Mouse (Mus musculus): Measurements from ENCODE around the gene Kif5a.

Kif5a gene

GRCm38 (mm10) chr10:127266112-127267091, 3.3 kb upstream of the Kif5a start, which contains the start of gene Dctn2:
Gene Dctn2 (plus strand): TSS chr10:127266368.
- in situ Hi-C loops (cut with MseI, MboI): no loop called here

DNA sequence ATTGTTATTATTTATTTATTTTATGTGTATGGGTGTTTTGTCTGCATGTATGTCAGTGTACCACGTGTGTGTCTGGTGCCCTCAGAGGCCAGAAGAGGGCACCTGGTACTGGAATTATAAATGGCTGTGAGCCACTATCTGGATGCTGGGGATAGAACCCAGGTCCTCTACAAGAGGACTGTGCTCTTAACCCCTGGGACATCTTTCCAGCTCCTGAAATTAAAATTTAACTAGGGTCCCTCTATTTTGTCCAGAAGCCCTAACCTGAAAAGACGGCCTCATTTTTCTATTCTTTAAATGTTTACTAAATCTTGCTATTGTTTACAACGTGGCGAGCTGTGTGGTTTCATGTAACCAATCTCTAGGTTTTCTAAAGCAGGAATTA, 2.6 kb upstream of the Kif5a start:
- in situ Hi-C loops (cut with MseI, MboI): no loop called here

DNA sequence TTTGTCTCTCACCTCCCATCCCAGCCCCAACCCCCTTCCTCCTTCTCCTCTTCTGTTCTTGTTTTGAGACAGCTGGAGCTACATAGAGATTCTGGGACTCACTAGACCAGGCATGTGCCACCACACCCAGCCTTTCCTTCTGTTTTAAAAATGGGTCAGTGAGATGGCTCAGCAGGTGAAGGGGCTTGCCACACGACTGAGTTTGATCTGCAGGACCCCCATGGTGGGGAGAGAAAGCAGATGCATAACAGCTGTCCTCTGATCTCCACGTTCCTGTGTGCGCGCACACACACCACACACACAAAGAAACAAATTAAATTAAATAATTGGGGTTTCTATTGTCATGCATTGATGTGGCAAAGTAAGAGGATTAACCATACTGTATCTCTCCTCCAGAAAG, 1.8 kb upstream of the Kif5a start:
- in situ Hi-C loops (cut with MseI, MboI): no loop called here

GRCm38 (mm10) chr10:127264336-127264735, 1.2 kb upstream of the Kif5a start:
- in situ Hi-C loops (cut with MseI, MboI): no loop called here

- in situ Hi-C loops (cut with MseI, MboI): no loop called here
Observed at GRCm38 (mm10) chr10:127263631-127264030, 483 bp upstream of the Kif5a start.

DNA sequence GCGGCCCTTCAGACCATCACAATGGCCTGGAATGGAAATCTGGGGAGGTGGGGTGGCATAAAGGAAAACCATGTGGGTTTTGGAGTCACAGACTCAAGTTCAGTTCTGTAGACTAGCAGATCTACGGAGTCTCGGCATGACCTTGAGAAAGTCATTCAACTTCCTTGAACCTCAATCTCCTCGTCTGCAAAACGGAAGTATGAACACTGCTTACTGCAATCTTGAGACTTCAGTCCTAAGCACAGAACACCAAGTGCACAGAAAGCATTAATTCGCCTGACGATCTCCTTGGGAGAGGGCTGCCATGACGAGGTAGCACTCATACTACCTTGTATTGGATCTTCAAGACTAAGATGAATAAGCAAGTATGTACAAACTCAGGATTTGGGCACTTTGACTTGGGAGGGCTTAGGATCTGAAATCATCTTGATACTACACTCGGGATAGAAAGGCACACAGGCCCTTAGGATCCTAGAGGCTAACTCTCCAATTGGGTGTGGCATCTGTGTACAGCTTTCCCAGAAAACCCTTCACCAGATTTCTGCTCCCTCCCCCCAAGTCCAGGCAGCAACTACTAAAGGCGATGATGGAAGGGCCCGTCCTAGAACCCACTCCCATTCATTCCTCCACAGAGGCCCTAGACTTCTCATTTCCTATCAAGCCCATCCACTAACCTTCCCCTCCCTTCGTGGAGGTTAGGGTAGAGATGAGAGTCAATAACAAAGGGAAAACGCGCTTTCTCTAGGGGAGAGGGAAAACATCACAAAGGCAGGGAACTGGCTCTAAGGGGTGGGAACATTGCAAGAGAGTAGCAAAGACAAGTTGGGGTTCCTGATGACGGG, 1.2 kb downstream of the Kif5a start:
- in situ Hi-C loops (cut with MseI, MboI): no loop called here

DNA sequence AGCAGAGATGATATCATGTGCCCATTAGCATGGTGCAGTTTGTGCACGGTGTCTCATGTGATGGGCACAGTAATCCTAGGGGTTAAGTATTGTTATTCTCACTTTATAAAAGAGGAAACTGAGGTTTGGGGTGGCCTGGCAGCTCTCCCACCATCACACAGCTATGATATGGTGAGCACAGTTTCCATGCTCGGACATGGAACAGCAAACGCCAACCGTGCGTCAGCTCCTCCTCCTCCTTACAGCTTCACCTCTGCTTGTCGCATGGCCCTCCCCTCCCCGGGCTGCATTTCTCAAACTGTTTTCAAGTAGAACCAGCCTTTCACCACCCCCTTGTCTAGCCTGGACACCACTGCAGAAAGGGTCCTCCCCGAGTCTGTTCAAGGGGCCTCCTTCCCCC, 4.7 kb downstream of the Kif5a start:
- in situ Hi-C loops (cut with MseI, MboI): no loop called here

DNA sequence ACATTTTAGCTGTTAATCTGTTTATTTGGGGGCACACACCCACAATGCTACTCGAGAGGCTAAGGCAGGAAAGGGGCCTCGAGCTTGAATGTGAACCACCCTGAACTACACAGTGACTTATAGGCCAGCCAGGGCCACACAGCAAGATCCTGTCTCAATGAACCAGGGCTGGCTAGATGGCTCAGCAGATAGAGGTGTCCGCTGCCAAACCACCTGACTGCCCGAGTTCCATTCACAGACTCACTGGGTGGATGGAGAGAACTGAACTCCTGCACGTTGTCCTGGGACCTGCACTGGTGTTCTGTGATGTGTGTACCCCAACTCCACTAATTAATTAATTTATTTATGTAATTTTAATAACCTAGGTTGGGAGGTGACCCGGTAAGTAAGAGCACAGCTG, 5.4 kb downstream of the Kif5a start:
- in situ Hi-C loops (cut with MseI, MboI): no loop called here

- in situ Hi-C loops (cut with MseI, MboI): no loop called here
Observed at GRCm38 (mm10) chr10:127255625-127256345, 7.4 kb downstream of the Kif5a start.

DNA sequence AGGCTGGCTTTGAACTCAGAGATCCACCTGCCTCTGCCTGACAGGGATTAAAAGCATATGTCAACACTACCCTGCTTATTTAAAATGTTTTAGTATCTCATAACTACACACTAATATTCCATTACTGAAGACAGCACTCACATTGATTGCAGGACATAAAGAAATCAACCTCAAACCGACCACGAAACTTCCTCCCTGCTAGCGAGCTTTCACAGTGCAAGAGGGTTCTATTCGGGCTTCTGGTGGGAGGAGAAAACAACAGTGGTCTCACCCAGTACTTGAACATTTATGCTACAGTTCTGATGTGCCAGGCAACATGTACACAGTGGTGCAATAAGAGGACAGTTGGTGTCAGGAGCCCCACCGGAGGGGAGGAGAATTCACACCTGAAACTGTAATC, 12.3 kb downstream of the Kif5a start:
- in situ Hi-C loops (cut with MseI, MboI): no loop called here

GRCm38 (mm10) chr10:127238241-127238824, 24.8 kb downstream of the Kif5a start:
- in situ Hi-C loops (cut with MseI, MboI): no loop called here

DNA sequence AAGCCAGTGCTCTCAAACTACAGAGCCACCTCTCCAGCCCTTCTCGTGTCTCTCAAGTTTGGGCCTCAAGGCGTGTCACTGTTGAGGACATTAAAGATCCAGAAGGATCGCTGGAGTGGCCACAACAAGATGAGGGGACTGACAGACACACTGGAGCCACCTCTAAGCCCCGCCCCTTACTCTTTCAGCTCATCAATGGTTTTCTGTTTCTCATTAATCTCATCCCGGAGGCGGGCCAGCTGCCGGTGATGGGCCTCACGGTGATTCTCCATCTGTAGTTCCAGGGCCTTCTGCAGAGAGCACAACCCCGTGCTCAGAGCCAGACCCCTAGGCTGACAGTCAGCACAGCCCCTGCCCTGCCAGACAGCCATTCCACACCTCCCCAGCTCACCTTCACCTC, 26.6 kb downstream of the Kif5a start:
- in situ Hi-C loops (cut with MseI, MboI): no loop called here

DNA sequence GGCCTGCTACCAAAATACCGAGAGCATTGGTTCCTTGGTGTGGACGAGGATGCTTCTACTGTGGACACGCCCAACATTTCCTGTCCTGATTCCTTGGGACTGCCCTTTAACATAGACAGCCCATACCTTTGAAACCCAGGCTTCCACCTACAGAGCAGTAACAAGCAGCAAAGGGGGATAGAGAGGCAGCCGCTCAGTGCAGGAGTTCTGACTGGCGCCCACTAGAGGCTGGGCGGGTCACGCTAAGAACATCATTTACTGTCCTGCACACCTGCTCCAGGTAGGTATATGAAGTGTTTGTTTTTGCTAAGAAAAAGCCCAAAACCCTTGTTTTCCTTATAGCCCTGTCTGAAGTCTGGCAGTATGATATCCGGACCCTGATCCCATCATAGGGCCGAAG, 30.0 kb downstream of the Kif5a start:
- in situ Hi-C loops (cut with MseI, MboI): no loop called here

DNA sequence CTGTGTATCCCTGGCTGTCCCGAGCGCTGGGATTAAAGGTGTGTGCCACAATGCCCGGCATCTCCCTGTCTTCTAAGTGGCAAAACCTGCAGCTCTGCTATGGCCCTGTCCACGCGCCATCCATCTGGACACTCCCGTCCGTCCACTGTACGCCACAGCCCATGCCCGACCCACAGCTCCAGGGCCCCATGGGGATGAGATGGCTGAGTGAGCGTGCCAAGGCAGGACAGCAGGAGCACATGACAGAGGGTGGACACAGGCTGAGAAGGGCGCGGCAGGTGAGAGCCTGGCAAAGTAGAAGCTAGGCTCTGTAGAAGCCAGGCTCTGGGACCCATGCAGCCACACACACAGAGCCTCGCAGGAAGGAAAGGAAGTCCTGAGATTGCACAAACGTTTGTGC, 31.4 kb downstream of the Kif5a start:
- in situ Hi-C loops (cut with MseI, MboI): no loop called here

- in situ Hi-C loops (cut with MseI, MboI): no loop called here
Observed at GRCm38 (mm10) chr10:127230693-127231092, 32.5 kb downstream of the Kif5a start.

GRCm38 (mm10) chr10:127228897-127229296, 34.3 kb downstream of the Kif5a start:
- in situ Hi-C loops (cut with MseI, MboI): loop anchor here in 1 of 2 experiments (5.0 kb wide), 1 partner anchor 52 kb away; no protein-coding TSS in a partner anchor

GRCm38 (mm10) chr10:127227163-127227562, 36.0 kb downstream of the Kif5a start:
- in situ Hi-C loops (cut with MseI, MboI): loop anchor here in 1 of 2 experiments (5.0 kb wide), 1 partner anchor 50 kb away; no protein-coding TSS in a partner anchor

GRCm38 (mm10) chr10:127226318-127226895, 36.7 kb downstream of the Kif5a start:
- in situ Hi-C loops (cut with MseI, MboI): loop anchor here in 1 of 2 experiments (5.0 kb wide), 1 partner anchor 49 kb away; no protein-coding TSS in a partner anchor

- in situ Hi-C loops (cut with MseI, MboI): loop anchor here in 1 of 2 experiments (5.0 kb wide), 1 partner anchor 48 kb away; no protein-coding TSS in a partner anchor
Observed at GRCm38 (mm10) chr10:127225732-127226131, 37.4 kb downstream of the Kif5a start.

DNA sequence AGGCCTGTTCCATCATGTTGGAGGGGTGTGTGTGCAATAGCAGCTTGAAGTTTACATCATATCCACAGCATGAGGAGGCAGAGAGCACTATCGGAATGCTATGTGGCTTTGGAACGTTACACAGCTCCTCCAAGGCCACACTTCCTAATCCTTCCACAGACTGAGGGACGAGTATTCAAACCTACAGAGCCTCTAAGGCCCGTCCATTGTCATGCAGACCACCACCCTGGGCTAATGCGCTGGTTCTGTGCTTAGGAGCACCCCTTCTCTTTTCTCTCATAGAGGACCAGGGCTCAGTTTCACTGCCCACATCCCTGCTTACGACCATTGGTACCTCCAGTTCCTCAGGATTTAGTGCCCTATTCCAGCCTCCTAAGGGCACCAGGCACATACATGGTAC, 37.9 kb downstream of the Kif5a start:
- in situ Hi-C loops (cut with MseI, MboI): loop anchor here in 1 of 2 experiments (5.0 kb wide), 1 partner anchor 48 kb away; no protein-coding TSS in a partner anchor

GRCm38 (mm10) chr10:127218339-127218738, 44.8 kb downstream of the Kif5a start:
- in situ Hi-C loops (cut with MseI, MboI): no loop called here

All from mouse trophoblast stem cell (cell line).